Mouse (Mus musculus): Measurements from ENCODE around the gene Slc34a1.

DNA sequence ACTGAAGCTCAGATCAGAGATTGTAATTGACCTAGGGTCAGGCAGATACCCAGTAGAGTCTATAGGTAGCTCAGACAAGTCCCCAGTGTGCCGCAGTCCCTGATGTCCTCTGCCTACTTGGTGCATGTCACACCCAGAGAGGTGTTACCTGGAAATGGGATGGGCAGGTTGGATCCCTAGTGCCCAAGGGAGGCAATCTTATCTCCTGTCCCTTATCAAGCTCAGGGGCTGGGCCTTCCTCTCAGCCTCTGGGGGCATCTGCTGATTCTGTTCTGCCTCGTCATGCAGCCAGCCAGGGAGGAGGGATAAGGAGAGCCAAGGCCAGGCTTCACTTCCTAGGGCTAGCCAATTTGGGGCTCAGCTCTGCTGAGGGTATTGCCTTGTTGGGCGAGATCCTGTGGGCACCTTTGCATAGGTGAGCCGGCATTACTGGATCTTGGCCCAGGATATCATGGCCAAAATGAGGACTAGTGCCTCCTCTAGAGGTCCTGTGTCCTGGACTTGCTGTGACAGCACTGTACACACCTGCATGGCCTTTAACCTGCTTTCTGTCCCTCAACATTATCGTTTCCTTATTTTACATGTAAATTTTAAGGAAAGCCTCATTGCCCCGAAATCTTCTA, 48.6 kb downstream of the Slc34a1 start:
- TF ChIP-seq CTCF (conservative IDR thresholded peaks at IDR 0.05; ENCODE audit: low read length) (no peak), NANOG (IDR thresholded peaks at IDR 0.05; ENCODE audit: borderline replicate concordance, low read length) (no peak)
